Mouse (Mus musculus) hindbrain, embryonic 12.5 days (tissue): ENCODE measurements around the gene Oard1. TPM values are rescaled to one million over a fixed set of nuclear protein-coding genes. Genes with fewer than 3 reads are reported as not detected.
A peak's percentile ranks its signal among the peaks of the same experiment; 100 is the strongest.

Experiments used
- ATAC-seq: fragments of 200-750 bp; cut with Nextera tagmentation; 2 replicates; pipeline ENCODE4 v1.8.0; 2017; ENCODE audit warnings: moderate TSS enrichment; ENCODE audit not compliant: low FRiP score
- H3K27ac ChIP-seq: fragments of 300-500 bp; sonication (generic); 2 replicates; pipeline ENCODE4 v1.5.1; 2016; ENCODE audit warnings: mild to moderate bottlenecking
- H3K27me3 ChIP-seq: fragments of 300-500 bp; sonication (generic); 2 replicates; pipeline ENCODE4 v1.6.1; 2016; ENCODE audit warnings: mild to moderate bottlenecking
- H3K36me3 ChIP-seq: fragments of 300-500 bp; sonication (generic); 2 replicates; pipeline ENCODE4 v1.6.1; 2016; ENCODE audit warnings: mild to moderate bottlenecking
- H3K4me1 ChIP-seq: fragments of 300-500 bp; sonication (generic); 2 replicates; pipeline ENCODE4 v1.6.1; 2016
- H3K4me2 ChIP-seq: fragments of 300-500 bp; sonication (generic); replicated peaks from 2 replicates; pipeline ENCODE4 v1.6.1; 2016; ENCODE audit warnings: mild to moderate bottlenecking
- H3K4me3 ChIP-seq: fragments of 300-500 bp; sonication (generic); 2 replicates; pipeline ENCODE4 v1.5.1; 2016; ENCODE audit warnings: mild to moderate bottlenecking
- H3K9ac ChIP-seq: fragments of 300-500 bp; sonication (generic); 2 replicates; pipeline ENCODE4 v1.6.1; 2016; ENCODE audit warnings: mild to moderate bottlenecking, moderate library complexity
- H3K9me3 ChIP-seq: fragments of 300-500 bp; sonication (generic); replicated peaks from 2 replicates; pipeline ENCODE4 v1.6.1; 2016; ENCODE audit warnings: mild to moderate bottlenecking
- WGBS: fragments of 180-500 bp; shearing (Covaris S2); methylation state at CpG from one replicate; pipeline ENCODE4 v1.1.7; 2016; 5-methylcytosine and 5-hydroxymethylcytosine counted together
- polyA plus RNA-seq: library from polyadenylated mRNA; unstranded; fragments of >200 nt; fragmentation: Nextera tagmentation; extraction: Ambion mirVana; gene quantifications from 2 replicates; pipeline ENCODE4 v1.2.1, GENCODE M21; 2016

Gene Oard1
- polyA plus RNA-seq, 1 experiment from 2014 or later, result 61.5 TPM

- Histone ChIP-seq H3K36me3 (peaks cover 77% of the 10 kb centered on the region), H3K9me3 (no peaks in the 10 kb centered on the region), H3K4me3 (no peak overlapping the region), H3K27me3 (no peaks in the 10 kb centered on the region), H3K4me1 (no peaks in the 10 kb centered on the region), H3K4me2 (no peak overlapping the region), H3K9ac (no peak overlapping the region), H3K27ac (no peak overlapping the region)
- WGBS, result 92% methylated on average over 2 of the region's 2 CpGs
- ATAC-seq, result no peak
Measured at GRCm38 (mm10) chr17:48388666-48389065, 21.1 kb upstream of the Oard1 start.

GRCm38 (mm10) chr17:48389442-48389841 is 20.4 kb upstream of the Oard1 start:
- H3K27me3 ChIP-seq, result no peaks in the 10 kb centered on the region
- H3K4me2 ChIP-seq, result no peak overlapping the region
- H3K9me3 ChIP-seq, result no peaks in the 10 kb centered on the region
- no peak overlapping the region for H3K27ac ChIP-seq
- H3K36me3 ChIP-seq, result peaks cover 85% of the 10 kb centered on the region
- ATAC-seq, result no peak
- H3K4me3 ChIP-seq, result no peak overlapping the region
- H3K4me1 ChIP-seq, result no peaks in the 10 kb centered on the region
- no peak overlapping the region for H3K9ac ChIP-seq
- WGBS, result 96% methylated on average over 5 of the region's 5 CpGs

- H3K27me3 ChIP-seq, result no peaks in the 10 kb centered on the region
- H3K27ac ChIP-seq, result no peak overlapping the region
- WGBS, result 96% methylated on average over 5 of the region's 5 CpGs
- ATAC-seq, result no peak
- H3K9ac ChIP-seq, result no peak overlapping the region
- H3K36me3 ChIP-seq, result peaks cover 94% of the 10 kb centered on the region
- H3K4me3 ChIP-seq, result no peak overlapping the region
- H3K4me2 ChIP-seq, result no peak overlapping the region
- no peaks in the 10 kb centered on the region for H3K9me3 ChIP-seq
- no peaks in the 10 kb centered on the region for H3K4me1 ChIP-seq
Measured at GRCm38 (mm10) chr17:48391446-48391845, 18.4 kb upstream of the Oard1 start.

- no peak overlapping the region for H3K9ac ChIP-seq
- no peak overlapping the region for H3K4me2 ChIP-seq
- no peak for ATAC-seq
- no peaks in the 10 kb centered on the region for H3K4me1 ChIP-seq
- WGBS, result 97% methylated on average over 3 of the region's 3 CpGs
- H3K27me3 ChIP-seq, result no peaks in the 10 kb centered on the region
- peaks cover 83% of the 10 kb centered on the region for H3K36me3 ChIP-seq
- no peak overlapping the region for H3K27ac ChIP-seq
- no peaks in the 10 kb centered on the region for H3K9me3 ChIP-seq
- H3K4me3 ChIP-seq, result no peak overlapping the region
Measured at GRCm38 (mm10) chr17:48392616-48393015, 17.2 kb upstream of the Oard1 start.

- Histone ChIP-seq H3K9me3 (no peaks in the 10 kb centered on the region), H3K4me2 (no peak overlapping the region), H3K27me3 (no peaks in the 10 kb centered on the region), H3K36me3 (peaks cover 25% of the 10 kb centered on the region), H3K9ac (no peak overlapping the region), H3K4me3 (no peak overlapping the region), H3K4me1 (no peaks in the 10 kb centered on the region), H3K27ac (no peak overlapping the region)
- no peak for ATAC-seq
- WGBS, result 91% methylated on average over 4 of the region's 4 CpGs
Measured at GRCm38 (mm10) chr17:48401710-48402109, 8.1 kb upstream of the Oard1 start.

GRCm38 (mm10) chr17:48402751-48403150 is 7.1 kb upstream of the Oard1 start:
- H3K4me3 ChIP-seq, result no peak overlapping the region
- H3K36me3 ChIP-seq, result peaks cover 24% of the 10 kb centered on the region
- no peaks in the 10 kb centered on the region for H3K27me3 ChIP-seq
- peaks cover 8% of the 10 kb centered on the region for H3K4me1 ChIP-seq
- H3K9me3 ChIP-seq, result no peaks in the 10 kb centered on the region
- no peak overlapping the region for H3K27ac ChIP-seq
- ATAC-seq, result no peak
- H3K9ac ChIP-seq, result no peak overlapping the region
- WGBS, result 96% methylated on average over 3 of the region's 3 CpGs
- no peak overlapping the region for H3K4me2 ChIP-seq

- Histone ChIP-seq H3K27me3 (no peaks in the 10 kb centered on the region), H3K27ac (no peak overlapping the region), H3K4me2 (no peak overlapping the region), H3K9ac (no peak overlapping the region), H3K9me3 (no peaks in the 10 kb centered on the region), H3K36me3 (peaks cover 15% of the 10 kb centered on the region), H3K4me1 (peaks cover 15% of the 10 kb centered on the region), H3K4me3 (no peak overlapping the region)
- ATAC-seq, result no peak
- 92% methylated on average over 2 of the region's 2 CpGs for WGBS
Measured at GRCm38 (mm10) chr17:48403848-48404247, 6.0 kb upstream of the Oard1 start.

GRCm38 (mm10) chr17:48404706-48405105 is 5.1 kb upstream of the Oard1 start:
- ATAC-seq, result no peak
- Histone ChIP-seq H3K36me3 (peaks cover 7% of the 10 kb centered on the region), H3K27ac (no peak overlapping the region), H3K4me3 (no peak overlapping the region), H3K4me1 (peaks cover 15% of the 10 kb centered on the region), H3K4me2 (no peak overlapping the region), H3K9me3 (no peaks in the 10 kb centered on the region), H3K27me3 (no peaks in the 10 kb centered on the region), H3K9ac (no peak overlapping the region)
- WGBS, result 74% methylated on average over 1 of the region's 1 CpGs

GRCm38 (mm10) chr17:48407154-48407553 is 2.7 kb upstream of the Oard1 start:
- 93% methylated on average over 4 of the region's 4 CpGs for WGBS
- Histone ChIP-seq H3K4me3 (no peak overlapping the region), H3K9ac (peak overlapping the region; percentile 93; the same call in 1 of the 2 replicates), H3K4me2 (peak overlapping the region; percentile 73; the same call in 1 of the 2 replicates), H3K9me3 (no peaks in the 10 kb centered on the region), H3K27me3 (no peaks in the 10 kb centered on the region), H3K27ac (no peak overlapping the region), H3K36me3 (no peaks in the 10 kb centered on the region), H3K4me1 (peaks cover 26% of the 10 kb centered on the region)
- ATAC-seq, result no peak

- H3K27me3 ChIP-seq, result no peaks in the 10 kb centered on the region
- peaks cover 27% of the 10 kb centered on the region for H3K4me1 ChIP-seq
- H3K9ac ChIP-seq, result peak overlapping the region; percentile 93
- H3K36me3 ChIP-seq, result no peaks in the 10 kb centered on the region
- peak overlapping the region; percentile 73 for H3K4me2 ChIP-seq
- ATAC-seq, result no peak
- 17% methylated on average over 8 of the region's 8 CpGs for WGBS
- peak overlapping the region; percentile 99 for H3K27ac ChIP-seq
- no peaks in the 10 kb centered on the region for H3K9me3 ChIP-seq
- peak overlapping the region; percentile 77 for H3K4me3 ChIP-seq
Measured at GRCm38 (mm10) chr17:48407910-48408525, 1.8 kb upstream of the Oard1 start.

GRCm38 (mm10) chr17:48408526-48409291 is 1.1 kb upstream of the Oard1 start:
- under 1% methylated on average over 47 of the region's 47 CpGs for WGBS
- peak overlapping the region; percentile 93 for H3K9ac ChIP-seq
- ATAC-seq, result peak; percentile 47
- H3K4me1 ChIP-seq, result peaks cover 27% of the 10 kb centered on the region
- peak overlapping the region; percentile 99 for H3K27ac ChIP-seq
- H3K27me3 ChIP-seq, result no peaks in the 10 kb centered on the region
- no peaks in the 10 kb centered on the region for H3K9me3 ChIP-seq
- 0 out of 2 replicates have a peak, but pooled peaks cover 3% of the 10 kb centered on the region for H3K36me3 ChIP-seq
- peak overlapping the region; percentile 73 for H3K4me2 ChIP-seq
- H3K4me3 ChIP-seq, result peak overlapping the region; percentile 77

GRCm38 (mm10) chr17:48410299-48410785 is 528 bp downstream of the Oard1 start:
- peaks cover 14% of the 10 kb centered on the region for H3K36me3 ChIP-seq
- peak overlapping the region; percentile 79 for H3K9ac ChIP-seq
- H3K9me3 ChIP-seq, result no peaks in the 10 kb centered on the region
- H3K4me2 ChIP-seq, result peak overlapping the region; percentile 67
- peak overlapping the region; percentile 77 for H3K4me3 ChIP-seq
- peaks cover 27% of the 10 kb centered on the region for H3K4me1 ChIP-seq
- H3K27ac ChIP-seq, result peak overlapping the region; percentile 99
- H3K27me3 ChIP-seq, result no peaks in the 10 kb centered on the region
- WGBS, result under 1% methylated on average over 13 of the region's 13 CpGs
- ATAC-seq, result peak; percentile 33
